Mouse (Mus musculus) liver, adult 2 months (tissue): ENCODE data around the gene Itgb1. TPM values are rescaled to one million over a fixed set of nuclear protein-coding genes. Genes with fewer than 3 reads are reported as not detected.

Source experiments
- DNase-seq: peaks from one replicate; pipeline ENCODE4 v3.0.0-alpha.2; 2011; ENCODE audit warnings: low read depth, low spot score; ENCODE audit errors: extremely low read depth
- H3K27ac ChIP-seq: fragments of 200-500 bp; replicated peaks from 2 replicates; pipeline ENCODE4 v1.5.1; 2012; ENCODE audit warnings: low read depth, mild to moderate bottlenecking, control low read depth, inconsistent platforms, low read length; ENCODE audit not compliant: insufficient read depth
- H3K27me3 ChIP-seq: fragments of 200-500 bp; 2 replicates; pipeline ENCODE4 v1.6.1; 2012; ENCODE audit warnings: mild to moderate bottlenecking, moderate library complexity, low read length, inconsistent platforms; ENCODE audit not compliant: control insufficient read depth, insufficient read depth
- H3K36me3 ChIP-seq: fragments of 200-500 bp; 2 replicates; pipeline ENCODE4 v1.6.1; 2012; ENCODE audit warnings: low read length, inconsistent platforms; ENCODE audit not compliant: control insufficient read depth, insufficient read depth
- H3K4me1 ChIP-seq: fragments of 200-500 bp; 2 replicates; pipeline ENCODE4 v1.6.1; 2011; ENCODE audit warnings: low read length; ENCODE audit not compliant: control insufficient read depth, insufficient read depth
- H3K4me3 ChIP-seq: fragments of 200-500 bp; 2 replicates; pipeline ENCODE4 v1.5.1; 2011; ENCODE audit warnings: low read depth, mild to moderate bottlenecking, control low read depth, low read length, moderate library complexity; ENCODE audit not compliant: insufficient read depth
- H3K79me2 ChIP-seq: fragments of 200-500 bp; 2 replicates; pipeline ENCODE4 v1.6.1; 2012; ENCODE audit warnings: inconsistent platforms, mild to moderate bottlenecking, low read length, moderate library complexity; ENCODE audit not compliant: control insufficient read depth, insufficient read depth
- H3K9ac ChIP-seq: fragments of 200-500 bp; 2 replicates; pipeline ENCODE4 v1.6.1; 2012; ENCODE audit warnings: low read depth, mild to moderate bottlenecking, control low read depth, inconsistent platforms, low read length
- CTCF ChIP-seq: fragments of 200-500 bp; IDR thresholded peaks from 2 replicates; pipeline ENCODE4 v1.5.1; 2011; ENCODE audit warnings: low read depth, low read length, control low read depth
- POLR2A ChIP-seq: fragments of 200-500 bp; IDR thresholded peaks from 2 replicates; pipeline ENCODE4 v1.6.1; 2011; ENCODE audit warnings: low read length, control low read depth; ENCODE audit not compliant: insufficient read depth; ENCODE audit errors: extremely low read depth
- WGBS: fragments of 180-500 bp; shearing (Covaris S2); methylation state at CpG from one replicate; pipeline ENCODE4 v1.1.7; 2018; 5-methylcytosine and 5-hydroxymethylcytosine counted together
- polyA plus RNA-seq: library from polyadenylated mRNA; depleted of rRNA; stranded (reverse); fragments of >200 nt; gene quantifications from 2 replicates; pipeline ENCODE4 v1.2.3, GENCODE M21; 2012; rRNA removed
- total RNA-seq: library from RNA; depleted of rRNA; stranded (reverse); fragments of >200 nt; gene quantifications from 2 replicates; pipeline ENCODE4 v1.2.3, GENCODE M21; 2014; rRNA removed

Itgb1 gene
- total and polyA plus RNA-seq, 2 experiments, result 23.5 to 119 TPM

- no peaks in the 10 kb centered on the region for H3K27me3 ChIP-seq
- no peak overlapping the region for H3K9ac ChIP-seq
- no peak for DNase-seq
- 93% methylated on average over 3 of the region's 3 CpGs for WGBS
- H3K36me3 ChIP-seq, result peaks cover 51% of the 10 kb centered on the region
- H3K4me1 ChIP-seq, result no peaks in the 10 kb centered on the region
- H3K27ac ChIP-seq, result no peak overlapping the region
- no peaks in the 10 kb centered on the region for H3K79me2 ChIP-seq
- no peak for TF ChIP-seq POLR2A
- TF ChIP-seq CTCF, result no peak
- no peak overlapping the region for H3K4me3 ChIP-seq
These were observed 48.7 kb downstream of the Itgb1 start for GRCm38 (mm10) chr8:128734118-128734517.

GRCm38 (mm10) chr8:128735692-128736091, 50.2 kb downstream of the Itgb1 start:
- Histone ChIP-seq H3K9ac (no peak overlapping the region), H3K36me3 (peaks cover 40% of the 10 kb centered on the region), H3K27me3 (no peaks in the 10 kb centered on the region), H3K27ac (no peak overlapping the region), H3K79me2 (no peaks in the 10 kb centered on the region), H3K4me3 (no peak overlapping the region), H3K4me1 (no peaks in the 10 kb centered on the region)
- no peak for TF ChIP-seq CTCF
- WGBS, result 97% methylated on average over 3 of the region's 3 CpGs
- no peak for DNase-seq

Other genes with a start within 250 kb of the Itgb1 start
- not detected in 2 replicates for gene Gm3952, start 113.0 kb downstream of the Itgb1 start, total RNA-seq
- gene Gm3952, start 113.0 kb downstream of the Itgb1 start, polyA plus RNA-seq, result not detected in 2 replicates